Mouse (Mus musculus) G1E (cell line): ENCODE results near the gene Prrx1.

Source experiments
- CTCF ChIP-seq: IDR thresholded peaks from 2 replicates; pipeline ENCODE4 v1.5.1; 2012; ENCODE audit warnings: low read depth, low read length, inconsistent platforms, mixed read lengths
- GATA1 ChIP-seq: IDR thresholded peaks from 2 replicates; pipeline ENCODE4 v1.6.1; 2012; ENCODE audit warnings: borderline replicate concordance, low read length, inconsistent platforms, mixed read lengths
- POLR2AphosphoS5 ChIP-seq: IDR thresholded peaks from 2 replicates; pipeline ENCODE4 v1.6.1; 2012; ENCODE audit warnings: low read depth, low read length, inconsistent platforms; ENCODE audit not compliant: insufficient replicate concordance

DNA sequence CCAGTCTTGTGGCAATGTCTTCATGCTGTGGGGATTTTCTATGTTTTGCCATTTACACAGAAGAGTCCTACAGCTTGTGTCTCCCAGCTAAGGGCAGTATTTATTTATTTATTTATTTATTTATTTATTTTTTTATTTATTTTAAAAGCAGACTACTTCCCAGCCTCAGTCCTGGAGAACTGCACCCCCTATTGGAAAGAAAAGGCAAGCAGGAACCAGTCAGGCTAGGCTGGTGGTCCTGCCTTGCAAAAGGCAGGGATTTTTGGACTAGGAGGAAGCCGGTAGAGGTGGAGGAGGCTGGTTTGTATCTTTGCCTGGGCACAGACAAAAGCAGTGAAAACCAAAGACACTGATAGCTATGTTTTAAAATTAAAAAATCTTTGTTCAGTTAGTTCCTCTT is 7.6 kb downstream of the Prrx1 start:
- TF ChIP-seq CTCF (no peak), GATA1 (no peak), POLR2AphosphoS5 (no peak)
